ENCODE assay signal across 12 mouse cellular contexts in the genomic region with DNA sequence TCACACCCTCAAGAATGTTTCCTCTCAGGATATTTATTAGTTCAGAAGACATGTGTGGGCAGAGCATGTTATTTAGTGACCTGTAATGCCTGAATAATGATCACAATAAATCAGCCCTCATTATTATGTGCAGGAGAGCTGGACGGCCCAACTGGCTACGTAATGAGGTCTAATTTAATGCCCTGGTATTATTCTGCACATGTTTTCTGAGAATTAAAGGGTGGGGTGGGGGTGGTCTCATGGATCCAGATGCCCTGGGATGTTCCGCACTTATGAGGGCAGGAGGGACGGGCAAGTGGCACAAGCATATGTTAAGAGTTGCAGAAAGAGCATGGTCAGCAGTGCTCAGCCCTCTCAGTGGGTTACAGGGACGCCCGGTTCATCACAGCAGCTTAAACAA.
"Had no signal": no experiment of that assay in that cellular context is flagged by ENCODE, and none has a peak within 500 bp of the region (broad histone marks: within the 10 kb centered on the region; RNA-seq: fewer than 3 reads in every experiment).

No protein-coding gene starts in this region.

- DNase-seq: kidney, adult 11 months; kidney, postnatal 14 days; lung, adult 18-20 months; midbrain, embryonic 14.5 days; right cerebral cortex, postnatal 14 days; thymus, postnatal 4 days had no signal

- H3K9ac ChIP-seq: kidney, embryonic 15.5 days; limb, embryonic 13.5 days; liver, embryonic 14.5 days had no signal

- H3K4me3 ChIP-seq: kidney, embryonic 15.5 days; left cerebral cortex, adult 2 months; limb, embryonic 13.5 days; myocyte had no signal

- H3K9me3 ChIP-seq: kidney, embryonic 15.5 days; limb, embryonic 13.5 days had no signal

- H3K27me3 ChIP-seq: kidney, embryonic 15.5 days had no signal

- H3K4me2 ChIP-seq: kidney, embryonic 15.5 days; limb, embryonic 13.5 days had no signal

- H3K27ac ChIP-seq: kidney, embryonic 15.5 days; left cerebral cortex, adult 2 months; limb, embryonic 13.5 days; liver, embryonic 14.5 days had no signal

- ATAC-seq: inflammation-experienced regulatory T-cells, adult 6 months had no signal

- H3K36me3 ChIP-seq: kidney, embryonic 15.5 days; limb, embryonic 13.5 days had no signal
